Mouse (Mus musculus) gastrocnemius, postnatal 36 days (tissue): ENCODE measurements around the gene Arhgap4. TPM values are rescaled to one million over a fixed set of nuclear protein-coding genes. Genes with fewer than 3 reads are reported as not detected.
A peak's percentile ranks its signal among the peaks of the same experiment; 100 is the strongest.

Source experiments
- DNase-seq, 2 experiments: peaks; one replicate each; pipeline ENCODE4 v3.0.0; 2022
- intact Hi-C: fragments of 180-260 bp; cut with DNase I; formaldehyde crosslinking; loops from one replicate; pipeline ENCODE4 v1.15.1; 2025
- long read RNA-seq, 2 experiments: library from polyadenylated mRNA; stranded (forward); transcript quantifications; one replicate each; pipeline ENCODE4 v2.0.0; 2021
- total RNA-seq, 2 experiments: library from RNA; stranded (reverse); gene quantifications; 2 replicates each; pipeline ENCODE4 v1.2.3; 2021

Arhgap4 gene
- 1 to 10 TPM in 1 of 2 experiments, under 1 TPM in 1; 0.67 to 1.0 TPM for total RNA-seq
- long read RNA-seq, experiment 1, partial matches to known transcripts, result 0 of 2 reads
- long read RNA-seq, experiment 1, other reads (novel, unspliced or antisense), result 2 of 2 reads
- long read RNA-seq, experiment 2, partial matches to known transcripts, result 0 of 1 reads
- long read RNA-seq, experiment 2, other reads (novel, unspliced or antisense), result 1 of 1 reads

DNA sequence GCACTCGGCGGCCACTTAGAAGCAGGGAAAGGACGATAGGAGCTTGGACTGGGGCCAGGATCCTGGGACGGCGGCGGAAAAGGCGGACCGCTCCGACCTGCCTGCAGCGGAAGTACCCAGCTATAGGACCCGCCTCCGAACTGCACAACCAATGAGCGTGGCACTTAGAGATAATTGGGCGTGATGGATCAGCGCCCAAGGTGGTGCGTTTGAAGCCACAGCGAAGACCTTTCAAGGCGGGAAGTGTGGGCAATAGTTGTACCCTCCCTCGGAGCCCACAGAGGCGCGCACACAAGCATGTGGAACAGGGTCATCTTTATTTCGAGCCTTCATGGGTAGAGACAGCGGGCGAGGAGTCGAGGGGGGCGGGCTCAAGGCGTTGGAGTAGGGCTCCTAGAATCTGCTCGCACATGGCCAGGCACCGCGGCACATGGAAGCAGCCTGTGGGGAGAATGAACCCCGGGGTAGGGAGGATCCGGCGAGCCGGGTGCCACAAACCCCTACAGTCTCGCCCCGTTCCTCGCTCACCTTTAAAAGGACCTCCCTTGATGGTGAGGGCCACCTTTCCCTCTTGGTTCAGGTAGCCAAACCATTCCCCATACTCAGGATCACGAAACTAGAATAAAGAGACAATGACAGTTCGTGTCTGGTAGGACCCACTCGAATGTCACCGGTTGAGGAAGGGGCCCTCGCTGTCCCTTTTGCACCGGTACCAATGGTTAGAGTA lies at the start of gene Arhgap4, which contains the start of gene Naa10:
Gene Arhgap4, minus strand, starts transcription at position 48 of the 727 bp plus-strand sequence.
Gene Naa10, minus strand, starts transcription at position 122 of the 727 bp plus-strand sequence.
- intact Hi-C loops, result no loop called here
- peak; percentile 78 to 83 for DNase-seq

- no peak for DNase-seq
- intact Hi-C loops, result no loop called here
Measured at GRCm38 (mm10) chrX:73970781-73971180, 49.1 kb upstream of the Arhgap4 start.

- no peak for DNase-seq
- intact Hi-C loops, result no loop called here
Measured at GRCm38 (mm10) chrX:73969729-73970128, 48.1 kb upstream of the Arhgap4 start.

DNA sequence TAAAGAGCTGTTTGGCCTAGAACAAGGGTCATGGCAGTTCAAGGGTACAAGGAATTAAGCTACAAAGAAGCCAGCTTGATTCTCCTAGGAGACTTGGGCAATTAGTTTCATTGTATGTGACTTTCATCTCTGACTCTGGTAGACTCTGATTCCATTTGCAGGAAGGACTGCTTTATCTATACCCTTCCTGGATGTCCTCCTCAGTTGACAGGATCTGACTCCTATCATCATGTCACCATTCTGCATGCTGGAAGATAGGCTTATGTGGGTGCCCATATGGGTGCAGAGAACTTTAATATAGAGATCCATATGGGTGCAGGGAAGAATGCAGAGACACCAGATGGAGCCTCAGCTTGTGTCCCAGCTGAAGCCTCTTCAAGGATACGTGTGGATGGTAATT lies 47.5 kb upstream of the Arhgap4 start:
- intact Hi-C loops, result no loop called here
- no peak for DNase-seq

GRCm38 (mm10) chrX:73967177-73968075 lies 45.8 kb upstream of the Arhgap4 start:
- intact Hi-C loops, result no loop called here
- peak; percentile 75 to 85 for DNase-seq

DNA sequence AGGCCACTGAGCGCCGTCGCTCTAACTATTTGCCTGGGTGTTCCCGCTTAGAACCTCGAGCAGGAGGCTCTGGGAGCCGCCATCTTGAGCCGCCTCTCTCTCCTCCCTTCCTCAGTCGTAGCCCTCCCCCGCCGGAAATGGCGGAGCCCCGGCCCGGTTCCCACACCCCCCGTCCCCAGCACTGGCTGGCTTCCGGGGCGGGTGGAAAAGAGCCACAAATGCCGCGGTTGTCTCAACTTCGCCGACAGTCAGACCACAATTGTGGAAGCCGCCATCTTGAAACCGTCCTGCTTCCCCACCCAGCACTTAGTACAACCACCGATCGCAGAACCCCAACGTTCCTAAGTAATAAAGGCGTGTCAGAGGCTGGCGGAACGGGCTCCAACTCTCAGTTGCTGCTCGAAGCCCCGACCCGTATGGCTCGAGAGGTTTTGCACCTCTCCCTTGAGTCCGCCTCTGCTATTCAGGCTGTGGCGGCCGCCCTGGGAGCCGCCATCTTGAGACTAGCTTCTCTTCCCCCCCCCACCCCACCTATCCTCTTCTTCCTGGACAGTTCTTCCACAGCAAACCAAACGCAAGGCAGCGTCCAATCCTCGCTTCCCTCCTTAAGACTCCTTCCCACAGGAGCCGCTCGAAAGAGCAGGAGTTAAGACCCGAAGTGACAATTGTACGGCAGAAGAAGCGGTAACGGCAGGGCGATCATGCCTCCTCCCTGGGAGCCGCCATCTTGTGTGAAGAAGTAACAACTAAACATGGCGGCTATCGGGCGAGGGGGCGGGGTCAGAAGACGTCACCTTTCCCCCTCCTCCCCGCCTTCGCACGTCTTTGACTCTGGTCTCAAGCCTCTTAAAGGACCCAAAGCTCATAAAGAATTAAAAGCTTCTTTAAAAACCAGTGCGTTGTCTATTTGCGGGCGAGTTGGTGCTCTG lies 44.8 kb upstream of the Arhgap4 start, which contains the start of gene Hcfc1:
Gene Hcfc1, minus strand, starts transcription at position 110 of the 929 bp plus-strand sequence.
- intact Hi-C loops, result no loop called here
- DNase-seq, result peak; percentile 83 to 89

- no peak for DNase-seq
Measured at GRCm38 (mm10) chrX:73965307-73965706, 43.6 kb upstream of the Arhgap4 start.

DNA sequence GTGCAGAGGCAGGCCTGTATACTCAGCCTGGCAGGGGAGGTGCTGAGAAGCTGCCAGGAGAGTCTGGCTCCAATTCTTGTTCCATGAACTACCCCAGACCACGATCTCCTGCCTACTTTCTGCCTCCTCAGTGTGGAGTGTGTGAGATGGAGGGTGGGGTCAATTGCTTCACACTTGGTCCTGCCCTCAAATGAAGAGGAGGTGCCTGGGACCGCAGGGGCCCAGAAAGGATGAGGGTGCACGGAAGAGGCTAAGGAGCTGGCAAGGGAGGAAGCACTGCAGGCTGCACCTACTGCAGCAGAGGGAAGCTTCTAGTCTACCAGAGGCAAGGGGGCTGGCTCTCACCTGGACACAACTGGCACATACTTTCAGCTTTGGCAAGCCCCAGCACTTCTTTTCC lies 42.7 kb upstream of the Arhgap4 start:
- DNase-seq, result no peak
- intact Hi-C loops, result no loop called here

More at GRCm38 (mm10) chrX:73965307-73965706, 43.6 kb upstream of the Arhgap4 start:
- intact Hi-C loops, result no loop called here

GRCm38 (mm10) chrX:73954988-73955387 lies 33.3 kb upstream of the Arhgap4 start:
- intact Hi-C loops, result no loop called here
- no peak for DNase-seq

DNA sequence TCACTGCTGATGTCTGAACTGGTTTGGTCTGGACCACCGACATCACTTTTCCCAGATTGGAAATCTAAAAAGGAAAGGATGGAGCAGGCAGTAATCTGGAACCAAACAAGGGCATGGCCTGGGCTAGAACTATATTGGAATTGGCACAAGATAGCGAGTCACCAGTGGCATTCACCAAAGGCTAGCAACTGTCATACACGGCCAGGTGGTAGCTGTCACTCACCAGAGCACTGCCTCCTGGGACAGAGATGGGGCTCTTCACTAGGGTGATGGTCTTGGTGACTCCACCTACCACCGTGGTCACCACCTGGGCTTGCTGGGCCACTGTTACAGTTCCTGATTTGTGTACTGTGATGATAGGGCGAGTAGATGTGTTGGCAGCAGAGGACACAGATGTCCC lies 30.9 kb upstream of the Arhgap4 start:
- intact Hi-C loops, result no loop called here

DNA sequence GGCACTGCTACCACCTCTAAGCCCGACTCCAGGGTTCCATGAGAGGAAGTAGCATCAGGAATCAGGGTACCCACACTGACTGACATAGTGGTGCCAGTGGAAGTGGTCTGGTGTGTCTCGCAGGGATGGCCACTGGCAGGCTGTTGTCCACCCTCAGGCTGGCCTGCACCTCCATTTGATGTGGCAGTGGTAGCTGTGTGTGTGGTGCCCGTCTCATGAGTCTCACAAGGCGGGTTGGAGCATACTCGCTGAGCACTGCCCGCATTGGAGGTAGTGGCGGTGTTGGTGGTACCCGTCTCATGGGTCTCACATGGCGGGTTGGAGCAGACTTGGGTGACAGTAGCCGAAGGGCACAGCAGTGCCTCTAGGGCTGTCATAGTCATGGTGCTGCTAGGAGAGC lies 27.7 kb upstream of the Arhgap4 start:
- intact Hi-C loops, result no loop called here
- no peak for DNase-seq

More for the DNA sequence above, 30.9 kb upstream of the Arhgap4 start:
- no peak for DNase-seq

DNA sequence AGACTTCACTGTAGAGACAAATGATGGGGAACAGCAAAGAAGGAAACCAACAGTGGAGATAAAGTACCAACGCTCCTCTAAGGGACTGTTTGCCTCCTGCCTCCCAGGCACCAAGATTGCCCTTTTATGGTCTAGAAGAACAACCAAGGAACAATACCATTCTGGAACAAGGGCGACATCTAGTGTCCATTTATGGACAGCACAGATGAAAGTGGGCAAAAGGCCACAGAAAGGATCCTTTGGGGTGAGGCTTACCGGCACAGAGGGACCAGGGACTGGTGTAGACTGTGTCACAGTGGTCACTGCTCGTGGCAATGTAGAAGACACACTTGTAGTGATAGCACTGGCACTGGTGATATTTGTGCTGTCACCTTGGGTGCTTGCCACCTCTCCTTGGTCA lies 27.0 kb upstream of the Arhgap4 start:
- intact Hi-C loops, result no loop called here
- DNase-seq, result no peak

DNA sequence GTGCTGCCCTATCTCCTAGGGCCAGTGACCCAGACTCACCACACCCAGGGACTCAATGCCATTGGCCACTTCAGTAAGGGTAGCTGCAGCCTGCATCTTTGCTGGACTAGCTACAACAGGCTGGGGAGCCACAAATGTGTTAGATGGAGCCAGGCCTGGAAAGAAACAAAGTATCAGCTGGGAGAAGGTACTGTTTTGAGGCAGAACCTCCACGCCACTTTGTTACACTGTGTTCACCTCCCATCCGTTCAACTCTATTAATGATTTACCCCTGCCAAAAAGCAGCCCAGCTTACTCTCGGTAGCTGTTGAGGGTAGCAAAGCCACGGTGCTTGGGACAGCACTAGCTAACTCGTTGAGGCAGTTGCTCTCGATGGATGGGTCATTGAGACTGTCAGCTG lies 25.2 kb upstream of the Arhgap4 start:
- intact Hi-C loops, result loop anchor here (2.0 kb wide), 1 partner anchor 148 kb away; no protein-coding TSS in a partner anchor
- DNase-seq, result no peak

GRCm38 (mm10) chrX:73942294-73942693 lies 20.6 kb upstream of the Arhgap4 start:
- intact Hi-C loops, result no loop called here
- DNase-seq, result no peak

DNA sequence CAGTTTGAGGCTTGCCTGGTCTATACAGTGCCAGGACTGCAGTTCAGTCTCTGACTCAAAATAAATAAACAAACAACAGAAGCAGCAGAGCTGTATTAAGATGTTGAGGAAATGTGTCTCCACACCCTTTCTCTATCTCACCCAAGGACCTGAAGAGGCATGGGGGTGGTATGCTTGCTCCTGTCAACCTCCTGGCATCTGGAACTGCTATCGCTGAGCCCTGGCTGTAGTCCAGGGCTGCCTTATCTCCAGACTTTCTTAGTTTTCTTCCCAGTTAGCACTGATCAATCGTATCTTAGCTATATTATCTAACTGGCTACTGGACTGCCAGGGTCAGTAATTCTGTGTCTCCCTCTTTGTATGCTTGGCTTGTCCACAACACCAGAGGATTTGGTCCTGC lies 20.2 kb upstream of the Arhgap4 start:
- intact Hi-C loops, result no loop called here
- DNase-seq, result no peak

GRCm38 (mm10) chrX:73931871-73932270 lies 10.2 kb upstream of the Arhgap4 start:
- intact Hi-C loops, result no loop called here
- DNase-seq, result no peak

DNA sequence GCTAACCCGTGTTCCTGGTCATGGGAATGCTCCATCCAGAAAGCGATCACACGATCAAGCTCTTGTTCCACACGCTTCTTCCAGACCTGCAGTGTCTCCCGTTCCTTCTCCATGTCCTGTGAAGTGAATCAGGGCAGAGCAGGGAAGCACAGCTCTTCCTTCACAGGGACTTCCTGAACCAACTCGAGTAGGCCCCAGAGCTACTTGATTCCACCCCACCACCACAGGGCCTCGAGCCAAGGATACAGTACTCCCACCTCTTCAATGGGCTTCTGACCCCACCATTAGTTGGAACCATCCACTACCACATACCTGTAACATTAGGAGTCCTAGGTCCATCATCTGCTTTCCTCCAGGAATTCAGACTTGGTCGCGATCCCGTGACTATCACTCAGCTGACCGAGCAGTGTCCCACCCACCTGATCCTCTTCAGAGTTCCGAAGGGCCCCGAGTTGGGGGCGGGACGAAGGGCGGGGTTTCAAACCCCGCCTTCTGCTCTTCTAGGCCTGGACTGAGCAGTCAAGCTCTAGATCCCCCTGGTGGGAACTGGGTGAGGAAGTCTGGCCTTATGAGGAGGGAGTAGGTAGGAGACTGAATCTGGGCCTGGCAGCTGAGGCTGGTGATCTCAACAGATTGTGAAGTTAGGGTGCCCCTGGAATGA lies 8.9 kb upstream of the Arhgap4 start, which contains the start of gene Renbp:
Gene Renbp, minus strand, starts transcription at position 449 of the 661 bp plus-strand sequence.
- DNase-seq, result peak; percentile 51 to 57
- intact Hi-C loops, result no loop called here

DNA sequence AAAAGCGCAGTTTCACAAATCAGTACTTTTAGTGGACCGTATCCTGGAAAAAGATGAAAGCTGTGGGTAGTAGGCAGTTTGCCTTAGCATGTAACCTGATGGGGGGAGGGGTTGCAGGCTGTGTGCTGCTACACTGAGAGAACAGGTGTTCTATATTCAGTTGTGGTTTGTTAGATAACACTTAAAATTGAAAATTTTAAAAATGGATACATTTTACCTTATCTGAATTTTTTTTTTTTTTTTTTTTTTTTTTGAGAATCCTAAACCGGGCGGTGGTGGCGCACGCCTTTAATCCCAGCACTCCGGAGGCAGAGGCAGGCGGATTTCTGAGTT lies 846 bp upstream of the Arhgap4 start:
- DNase-seq, result no peak
- intact Hi-C loops, result no loop called here

DNA sequence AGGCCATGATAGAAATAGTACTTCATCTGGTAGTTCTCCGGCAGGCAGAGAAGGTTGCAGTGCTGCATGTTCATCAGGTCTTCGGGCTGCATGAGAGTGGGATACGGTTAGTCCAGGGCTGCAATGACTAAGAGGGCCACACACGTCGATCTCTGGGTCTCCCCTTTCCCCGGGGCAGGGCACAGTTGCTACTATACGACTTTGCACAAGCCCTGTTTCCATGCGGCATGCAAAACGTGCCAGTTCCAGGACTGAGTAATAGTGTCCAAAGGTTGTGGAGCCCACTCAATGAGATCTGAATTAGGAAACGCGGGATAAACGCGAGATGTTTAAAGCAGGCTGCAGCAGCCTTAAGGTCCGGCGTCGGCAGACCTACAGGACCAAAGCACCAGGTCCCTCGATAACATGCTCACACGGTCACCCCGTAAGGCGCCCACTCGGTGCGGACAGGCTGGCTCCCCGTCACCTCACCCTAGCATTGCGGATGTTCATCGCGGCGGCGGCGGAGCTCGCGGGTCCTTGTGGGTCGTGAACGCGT lies 316 bp downstream of the Arhgap4 start:
- intact Hi-C loops, result no loop called here
- no peak for DNase-seq
